Mouse (Mus musculus) cerebellum, postnatal 36 days (tissue): ENCODE data around the gene Smc3.
"Not testable (repeated sequence)": the region's sequence is repeated elsewhere in the genome, so short reads cannot be mapped to it uniquely, and the experiment has no call there.

Source experiments
- DNase-seq, 2 experiments: peaks; one replicate each; pipeline ENCODE4 v3.0.0; 2021 to 2022; ENCODE audit warnings: mixed read lengths in 2 of 2

Gene Smc3

GRCm38 (mm10) chr19:53656443-53656842 lies 56.2 kb downstream of the Smc3 start:
- DNase-seq: not testable (repeated sequence)

GRCm38 (mm10) chr19:53657437-53657836 lies 57.2 kb downstream of the Smc3 start:
- DNase-seq: no peak

GRCm38 (mm10) chr19:53660722-53661420 lies 60.7 kb downstream of the Smc3 start:
- no peak for DNase-seq

GRCm38 (mm10) chr19:53661938-53662722 lies 61.9 kb downstream of the Smc3 start:
- no peak for DNase-seq

- no peak for DNase-seq
Observed at GRCm38 (mm10) chr19:53664831-53665230, 64.6 kb downstream of the Smc3 start.

GRCm38 (mm10) chr19:53665391-53665790 lies 65.2 kb downstream of the Smc3 start:
- no peak for DNase-seq

- no peak for DNase-seq
Observed at GRCm38 (mm10) chr19:53666708-53667107, 66.5 kb downstream of the Smc3 start.

- no peak for DNase-seq
Observed at GRCm38 (mm10) chr19:53668821-53669220, 68.6 kb downstream of the Smc3 start.

GRCm38 (mm10) chr19:53670625-53671141 lies 70.5 kb downstream of the Smc3 start:
- DNase-seq: no peak

GRCm38 (mm10) chr19:53671432-53671831 lies 71.2 kb downstream of the Smc3 start:
- DNase-seq: no peak

GRCm38 (mm10) chr19:53674131-53674925 lies 74.1 kb downstream of the Smc3 start:
- no peak for DNase-seq

GRCm38 (mm10) chr19:53676228-53676627 lies 76.0 kb downstream of the Smc3 start:
- no peak for DNase-seq

GRCm38 (mm10) chr19:53676718-53677634 lies 76.8 kb downstream of the Smc3 start, which contains the start of gene Rbm20:
Gene Rbm20 (plus strand): TSS chr19:53677306.
- peak; percentile 12 to 15 for DNase-seq

- no peak for DNase-seq
Observed at GRCm38 (mm10) chr19:53679194-53679593, 79.0 kb downstream of the Smc3 start.

GRCm38 (mm10) chr19:53679981-53680380 lies 79.8 kb downstream of the Smc3 start:
- DNase-seq: no peak

- DNase-seq: no peak
Observed at GRCm38 (mm10) chr19:53682427-53682826, 82.2 kb downstream of the Smc3 start.

- no peak for DNase-seq
Observed at GRCm38 (mm10) chr19:53687592-53687991, 87.4 kb downstream of the Smc3 start.

GRCm38 (mm10) chr19:53690816-53691215 lies 90.6 kb downstream of the Smc3 start:
- DNase-seq: no peak

- DNase-seq: no peak
Observed at GRCm38 (mm10) chr19:53694020-53694419, 93.8 kb downstream of the Smc3 start.
